Mouse (Mus musculus) thymus, adult 2 months (tissue): ENCODE results near the gene Sft2d2. TPM values are rescaled to one million over a fixed set of nuclear protein-coding genes. Genes with fewer than 3 reads are reported as not detected.

Experiments used
- DNase-seq: peaks from one replicate; pipeline ENCODE4 v3.0.0; 2021
- H3K27ac ChIP-seq: fragments of 200-500 bp; 2 replicates; pipeline ENCODE4 v1.5.1; 2012; ENCODE audit warnings: low read length, control low read depth; ENCODE audit not compliant: control insufficient read depth, insufficient read depth
- H3K27me3 ChIP-seq: fragments of 200-500 bp; 2 replicates; pipeline ENCODE4 v1.6.1; 2012; ENCODE audit warnings: mild to moderate bottlenecking, low read length, moderate library complexity, mixed read lengths; ENCODE audit not compliant: control insufficient read depth, insufficient read depth
- H3K36me3 ChIP-seq: fragments of 200-500 bp; 2 replicates; pipeline ENCODE4 v1.6.1; 2012; ENCODE audit warnings: mild to moderate bottlenecking, low read length, moderate library complexity; ENCODE audit not compliant: control insufficient read depth, insufficient read depth
- H3K4me1 ChIP-seq: fragments of 200-500 bp; replicated peaks from 2 replicates; pipeline ENCODE4 v1.6.1; 2012; ENCODE audit warnings: low read length; ENCODE audit not compliant: control insufficient read depth, insufficient read depth
- H3K4me3 ChIP-seq: fragments of 200-500 bp; 2 replicates; pipeline ENCODE4 v1.5.1; 2012; ENCODE audit warnings: mild to moderate bottlenecking, low read length, control low read depth, moderate library complexity; ENCODE audit not compliant: control insufficient read depth, insufficient read depth
- CTCF ChIP-seq: fragments of 200-500 bp; IDR thresholded peaks from 2 replicates; pipeline ENCODE4 v1.5.1; 2012; ENCODE audit warnings: mild to moderate bottlenecking, control low read depth, low read length, moderate library complexity, borderline replicate concordance; ENCODE audit not compliant: control insufficient read depth, poor library complexity, insufficient read depth; ENCODE audit errors: extremely low read depth
- POLR2A ChIP-seq: fragments of 200-500 bp; IDR thresholded peaks from 2 replicates; pipeline ENCODE4 v1.6.1; 2012; ENCODE audit warnings: mild to moderate bottlenecking, low read length, control low read depth, moderate library complexity; ENCODE audit not compliant: control insufficient read depth, poor library complexity, insufficient read depth; ENCODE audit errors: extremely low read depth
- WGBS: fragments of 180-500 bp; shearing (Covaris S2); methylation state at CpG from one replicate; pipeline ENCODE4 v1.1.7; 2018; 5-methylcytosine and 5-hydroxymethylcytosine counted together
- polyA plus RNA-seq: library from polyadenylated mRNA; depleted of rRNA; stranded (reverse); fragments of >200 nt; gene quantifications from 2 replicates; pipeline ENCODE4 v1.2.3, GENCODE M21; 2012; rRNA removed

The Sft2d2 gene
- 93.3 and 102 TPM in 2 replicates for polyA plus RNA-seq

- Histone ChIP-seq H3K36me3 (no peaks in the 10 kb centered on the region), H3K4me1 (peaks cover 20% of the 10 kb centered on the region), H3K27ac (peak within 1 kb of the TSS; percentile 66), H3K4me3 (peak within 1 kb of the TSS; percentile 97), H3K27me3 (no peaks in the 10 kb centered on the region)
- peak; percentile 84 for TF ChIP-seq POLR2A
- peak; percentile 52; the same call in 1 of the 2 replicates for TF ChIP-seq CTCF
- peak; percentile 98 for DNase-seq
- WGBS: under 1% methylated on average over 69 of the region's 69 CpGs
Observed at GRCm38 (mm10) chr1:165193880-165194661, at the start of gene Sft2d2. TSS of gene Sft2d2 (minus strand) at chr1:165194438.

- Histone ChIP-seq H3K36me3 (no peaks in the 10 kb centered on the region), H3K4me1 (peaks cover 5% of the 10 kb centered on the region), H3K27ac (peak within 1 kb of the TSS; percentile 23; the same call in 1 of the 2 replicates), H3K27me3 (no peaks in the 10 kb centered on the region), H3K4me3 (peak within 1 kb of the TSS; percentile 81)
- WGBS: under 1% methylated on average over 76 of the region's 76 CpGs
- DNase-seq: peak; percentile 96
- peak; percentile 61 for TF ChIP-seq POLR2A
- no peak for TF ChIP-seq CTCF
Observed at GRCm38 (mm10) chr1:165236321-165237298, 42.4 kb upstream of the Sft2d2 start, which contains the start of gene Tiprl. TSS of gene Tiprl (minus strand) at chr1:165236996.

GRCm38 (mm10) chr1:165235846-165236245 is 41.6 kb upstream of the Sft2d2 start:
- TF ChIP-seq POLR2A: no peak
- no peak for TF ChIP-seq CTCF
- DNase-seq: no peak
- Histone ChIP-seq H3K27ac (no peak overlapping the region), H3K4me3 (peak overlapping the region; percentile 81), H3K36me3 (no peaks in the 10 kb centered on the region), H3K4me1 (peaks cover 5% of the 10 kb centered on the region), H3K27me3 (no peaks in the 10 kb centered on the region)
- 9% methylated on average over 10 of the region's 10 CpGs for WGBS

GRCm38 (mm10) chr1:165233806-165234205 is 39.6 kb upstream of the Sft2d2 start:
- no peak for DNase-seq
- H3K4me1 ChIP-seq: peaks cover 5% of the 10 kb centered on the region
- 93% methylated on average over 2 of the region's 2 CpGs for WGBS
- H3K4me3 ChIP-seq: no peak overlapping the region
- TF ChIP-seq POLR2A: no peak
- TF ChIP-seq CTCF: no peak
- H3K27ac ChIP-seq: no peak overlapping the region
- no peaks in the 10 kb centered on the region for H3K36me3 ChIP-seq
- no peaks in the 10 kb centered on the region for H3K27me3 ChIP-seq

GRCm38 (mm10) chr1:165230691-165231090 is 36.5 kb upstream of the Sft2d2 start:
- Histone ChIP-seq H3K27me3 (no peaks in the 10 kb centered on the region), H3K4me1 (peaks cover 3% of the 10 kb centered on the region), H3K36me3 (peaks cover 9% of the 10 kb centered on the region), H3K27ac (no peak overlapping the region), H3K4me3 (no peak overlapping the region)
- TF ChIP-seq CTCF (no peak), POLR2A (no peak)
- peak; percentile 17 for DNase-seq
- 96% methylated on average over 4 of the region's 4 CpGs for WGBS

GRCm38 (mm10) chr1:165229577-165229976 is 35.3 kb upstream of the Sft2d2 start:
- H3K4me1 ChIP-seq: no peaks in the 10 kb centered on the region
- H3K4me3 ChIP-seq: no peak overlapping the region
- no peak overlapping the region for H3K27ac ChIP-seq
- no peak for DNase-seq
- no peaks in the 10 kb centered on the region for H3K27me3 ChIP-seq
- TF ChIP-seq POLR2A: no peak
- no peak for TF ChIP-seq CTCF
- whole genome bisulfite sequencing: 97% methylated on average over 9 of the region's 9 CpGs
- peaks cover 20% of the 10 kb centered on the region for H3K36me3 ChIP-seq
